Mouse (Mus musculus) cortical plate, adult 2 months (tissue): ENCODE results near the gene Sacm1l. TPM values are rescaled to one million over a fixed set of nuclear protein-coding genes. Genes with fewer than 3 reads are reported as not detected.
A peak's percentile ranks its signal among the peaks of the same experiment; 100 is the strongest.

ENCODE experiments used
- H3K27ac ChIP-seq: fragments of 200-500 bp; 2 replicates; pipeline ENCODE4 v1.5.1; 2012; ENCODE audit warnings: low read length, control low read depth, inconsistent platforms; ENCODE audit not compliant: insufficient read depth
- H3K4me1 ChIP-seq: fragments of 200-500 bp; 2 replicates; pipeline ENCODE4 v1.6.1; 2011; ENCODE audit warnings: low read length; ENCODE audit not compliant: control insufficient read depth, insufficient read depth
- H3K4me3 ChIP-seq: fragments of 200-500 bp; 2 replicates; pipeline ENCODE4 v1.5.1; 2011; ENCODE audit warnings: mild to moderate bottlenecking, low read length, control low read depth; ENCODE audit not compliant: insufficient read depth
- CTCF ChIP-seq: fragments of 200-500 bp; IDR thresholded peaks from 2 replicates; pipeline ENCODE4 v1.5.1; 2011; ENCODE audit warnings: mild to moderate bottlenecking, control low read depth, low read length; ENCODE audit not compliant: insufficient read depth; ENCODE audit errors: extremely low read depth
- POLR2A ChIP-seq: fragments of 200-500 bp; IDR thresholded peaks from 2 replicates; pipeline ENCODE4 v1.6.1; 2011; ENCODE audit warnings: mild to moderate bottlenecking, low read length, control low read depth; ENCODE audit not compliant: insufficient read depth; ENCODE audit errors: extremely low read depth
- polyA plus RNA-seq: library from polyadenylated mRNA; depleted of rRNA; stranded (reverse); fragments of >200 nt; gene quantifications from 2 replicates; pipeline ENCODE4 v1.2.3, GENCODE M21; 2012; rRNA removed

The Sacm1l gene
- polyA plus RNA-seq, 1 experiment = 37.0 TPM

DNA sequence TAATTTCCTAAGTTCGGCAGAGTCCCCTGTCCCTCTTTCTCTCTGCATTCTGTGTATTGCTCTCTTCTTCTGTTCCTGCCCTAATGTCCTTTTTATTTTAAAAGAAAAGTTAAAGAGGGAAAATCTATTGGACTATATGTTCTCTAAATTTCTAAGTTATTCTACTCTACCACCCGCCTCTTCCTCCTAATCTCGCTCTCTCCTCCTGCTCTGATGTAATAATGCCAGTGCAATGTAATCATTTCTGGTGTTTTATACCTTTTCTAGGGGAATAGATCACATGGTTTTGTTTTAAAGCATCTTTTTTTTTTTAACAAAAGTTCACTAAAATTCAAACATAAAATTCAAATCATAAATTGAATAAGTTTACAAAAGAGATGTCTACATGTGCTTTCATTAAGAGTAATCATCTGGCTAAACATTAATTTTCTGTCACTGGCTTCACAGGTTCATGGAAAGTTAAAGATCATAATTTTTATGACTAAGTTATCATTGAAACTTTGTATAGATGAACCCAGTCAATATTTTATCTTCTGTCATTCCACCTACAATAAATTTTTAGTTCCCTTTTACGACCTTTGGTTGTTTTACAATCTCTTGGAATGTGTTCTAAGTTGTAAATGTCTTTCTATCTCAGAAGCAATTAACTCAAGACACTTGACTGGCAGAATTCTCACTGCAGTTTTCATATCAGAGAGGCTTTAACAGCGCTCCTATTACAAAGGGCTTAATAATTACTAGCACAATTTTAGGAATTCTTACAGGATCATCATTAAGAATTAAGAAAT lies 90.9 kb downstream of the Sacm1l start:
- H3K4me1 ChIP-seq = no peaks in the 10 kb centered on the region
- TF ChIP-seq CTCF = no peak
- no peak for TF ChIP-seq POLR2A
- H3K4me3 ChIP-seq = no peak overlapping the region
- no peak overlapping the region for H3K27ac ChIP-seq

DNA sequence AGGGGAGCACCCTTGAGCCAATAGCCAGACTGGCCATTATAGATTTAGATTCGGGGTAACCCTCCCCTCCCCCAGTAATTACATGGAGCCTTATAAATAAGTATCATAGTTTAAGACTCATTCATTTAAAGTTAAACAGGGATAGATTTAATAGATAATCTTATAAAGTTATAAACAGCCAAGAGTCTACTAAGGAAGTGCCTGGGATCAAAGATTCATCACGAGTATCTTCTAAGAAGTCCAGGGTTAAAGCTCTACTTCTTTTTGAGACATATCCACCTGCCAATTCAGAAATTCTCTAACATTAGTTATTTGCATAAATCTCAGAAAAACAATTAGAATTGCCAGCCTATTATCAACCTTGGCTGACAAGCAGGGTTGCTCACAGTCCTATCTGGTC lies 95.2 kb downstream of the Sacm1l start:
- no peak overlapping the region for H3K27ac ChIP-seq
- H3K4me3 ChIP-seq = no peak overlapping the region
- TF ChIP-seq POLR2A (no peak), CTCF (no peak)
- no peaks in the 10 kb centered on the region for H3K4me1 ChIP-seq

DNA sequence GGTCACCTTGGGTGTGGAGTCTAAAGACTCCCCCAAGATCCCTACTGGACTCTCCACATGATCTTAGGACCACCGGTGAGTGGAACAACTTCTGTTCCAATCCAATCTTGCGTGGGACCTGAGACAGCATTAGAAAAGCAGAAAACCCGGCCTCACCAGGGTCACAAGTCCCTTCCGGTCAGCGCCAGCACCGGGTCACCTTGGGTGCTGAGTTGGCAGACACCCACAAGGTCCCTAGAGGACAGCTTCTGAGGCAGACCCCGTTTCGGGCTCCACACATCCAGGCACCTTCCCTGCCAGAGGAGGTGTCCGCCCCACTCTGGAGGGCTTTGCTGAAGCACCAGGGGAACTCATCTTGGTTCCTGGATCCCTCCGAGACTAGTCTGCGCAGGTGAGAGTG lies 96.3 kb downstream of the Sacm1l start:
- TF ChIP-seq POLR2A (no peak), CTCF (no peak)
- Histone ChIP-seq H3K4me3 (no peak overlapping the region), H3K4me1 (no peaks in the 10 kb centered on the region), H3K27ac (no peak overlapping the region)

DNA sequence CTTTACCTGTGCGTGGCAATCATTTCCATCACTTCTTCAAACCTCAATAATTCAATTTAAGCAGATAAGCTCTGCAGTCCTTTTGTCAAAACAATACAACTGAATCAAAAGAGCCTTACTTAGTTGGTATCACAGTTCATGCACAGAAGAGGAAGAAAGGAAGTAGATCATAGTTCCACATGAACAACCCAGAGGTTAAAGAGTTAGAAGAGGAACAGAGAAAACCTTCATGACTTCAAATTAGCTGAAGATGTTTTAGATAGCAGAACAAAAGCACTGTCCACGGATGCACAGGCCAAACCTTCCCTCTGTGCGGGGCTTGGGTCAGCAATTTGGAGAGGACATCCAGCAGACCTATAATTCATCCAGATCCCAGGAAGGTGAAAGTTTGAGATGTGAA lies 102.1 kb downstream of the Sacm1l start:
- no peaks in the 10 kb centered on the region for H3K4me1 ChIP-seq
- TF ChIP-seq POLR2A = no peak
- no peak for TF ChIP-seq CTCF

DNA sequence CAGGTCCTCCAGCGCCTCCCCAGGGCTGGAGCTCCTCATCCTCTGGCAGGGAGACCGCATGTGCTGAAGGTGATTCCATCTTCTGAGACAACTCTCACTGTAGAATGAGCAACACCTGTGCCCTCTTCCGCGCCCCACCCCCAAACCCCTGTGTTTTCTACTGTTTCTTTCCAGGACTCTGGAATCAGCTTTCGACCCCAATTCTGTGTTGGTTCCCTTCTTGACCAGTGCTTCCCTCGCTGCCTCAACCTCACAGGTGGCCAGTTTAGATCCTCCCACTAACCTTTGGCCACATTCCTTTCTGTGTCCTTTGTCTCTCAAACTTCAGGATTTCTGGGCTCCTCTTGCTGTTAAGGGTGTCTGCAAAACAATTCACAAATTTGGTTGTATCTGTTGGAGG lies 102.7 kb downstream of the Sacm1l start, which contains the start of gene Slc6a20b:
Gene Slc6a20b, minus strand, starts transcription at position 285 of the 400 bp plus-strand sequence.
- no peaks in the 10 kb centered on the region for H3K4me1 ChIP-seq
- no peak within 1 kb of the TSS for H3K4me3 ChIP-seq
- TF ChIP-seq POLR2A = no peak
- no peak for TF ChIP-seq CTCF
- no peak within 1 kb of the TSS for H3K27ac ChIP-seq

More for the DNA sequence above, 102.1 kb downstream of the Sacm1l start:
- no peak overlapping the region for H3K27ac ChIP-seq
- no peak overlapping the region for H3K4me3 ChIP-seq

DNA sequence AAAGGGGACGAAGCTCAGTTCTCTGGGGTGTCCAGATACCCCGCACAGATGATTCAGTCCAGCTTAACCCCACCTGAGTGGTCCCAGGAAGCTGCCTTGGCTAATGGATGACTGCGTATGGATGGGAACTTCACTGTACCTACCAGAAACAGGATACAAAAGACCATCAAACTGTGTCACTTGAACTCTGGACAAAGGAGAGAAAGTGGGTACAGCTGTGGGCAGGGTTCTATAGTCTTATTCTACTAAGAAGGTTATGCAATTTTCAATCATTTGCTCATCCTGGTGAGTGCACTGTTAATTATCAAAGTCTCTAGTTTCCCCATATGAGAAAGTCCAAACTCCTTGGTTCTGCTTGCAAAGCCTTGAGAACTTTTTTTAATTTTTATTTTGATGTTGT lies 103.4 kb downstream of the Sacm1l start:
- Histone ChIP-seq H3K27ac (no peak overlapping the region), H3K4me1 (no peaks in the 10 kb centered on the region), H3K4me3 (no peak overlapping the region)
- TF ChIP-seq CTCF (no peak), POLR2A (no peak)

DNA sequence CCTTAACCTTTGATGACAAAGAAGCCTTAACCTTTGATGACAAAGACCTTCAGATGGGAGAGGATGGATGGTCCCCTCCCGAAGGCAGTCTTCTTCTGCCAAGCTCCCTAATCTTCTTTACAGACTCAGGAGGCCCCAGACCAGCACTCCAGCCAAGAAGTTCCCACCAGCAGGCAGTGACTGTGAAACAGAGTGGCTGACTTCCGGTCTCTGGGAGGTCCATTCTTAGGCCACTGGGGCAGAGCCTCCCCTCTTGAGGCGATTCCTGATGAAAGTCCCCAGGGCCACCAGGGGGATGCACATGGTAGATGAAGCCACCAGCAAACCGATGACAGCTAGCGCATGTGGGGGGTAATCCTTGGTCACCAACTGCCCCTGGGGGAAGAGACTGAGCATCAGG lies 107.2 kb downstream of the Sacm1l start:
- H3K4me3 ChIP-seq = no peak overlapping the region
- TF ChIP-seq POLR2A (no peak), CTCF (no peak)
- no peaks in the 10 kb centered on the region for H3K4me1 ChIP-seq
- no peak overlapping the region for H3K27ac ChIP-seq

DNA sequence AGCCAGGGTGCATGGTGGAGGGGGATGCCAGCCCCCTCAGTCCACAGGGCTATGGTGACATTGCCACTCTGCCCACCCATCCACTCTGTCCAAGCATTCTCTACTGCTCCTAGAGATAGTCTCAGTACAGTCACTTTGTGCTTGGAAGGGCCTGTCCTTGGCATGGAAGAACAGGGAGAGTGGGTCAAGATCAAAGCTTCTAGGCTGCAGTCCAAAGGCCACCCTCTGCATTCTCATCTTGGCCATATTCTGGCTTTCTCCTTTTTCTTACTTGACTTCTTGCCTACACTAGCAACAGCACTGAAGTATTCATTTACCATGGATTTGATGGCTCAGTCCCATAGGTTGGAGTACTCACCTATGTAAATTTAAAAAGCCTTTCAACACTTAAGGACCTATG lies 108.7 kb downstream of the Sacm1l start:
- Histone ChIP-seq H3K27ac (no peak overlapping the region), H3K4me1 (no peaks in the 10 kb centered on the region), H3K4me3 (no peak overlapping the region)
- TF ChIP-seq CTCF (no peak), POLR2A (no peak)

DNA sequence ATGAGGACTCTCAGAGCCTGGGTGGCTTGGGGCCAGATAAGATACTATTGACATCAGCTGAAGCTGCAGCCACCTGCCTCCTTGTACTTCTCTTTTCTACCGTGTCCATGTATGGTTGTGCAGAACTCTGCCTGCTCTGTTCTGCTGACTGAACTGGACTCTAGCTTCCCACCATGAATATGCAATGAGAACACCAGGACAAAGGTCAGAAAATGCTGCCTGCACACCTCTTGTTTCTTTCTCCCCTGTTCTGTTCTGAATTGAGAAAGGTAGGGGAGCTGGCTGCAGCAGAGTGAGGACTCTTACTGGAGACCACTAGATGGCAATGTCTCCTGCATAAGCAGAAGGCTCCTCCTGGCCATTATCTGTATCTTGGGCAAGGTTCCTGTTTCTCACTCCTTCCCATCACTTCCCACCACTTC lies 109.1 kb downstream of the Sacm1l start:
- no peaks in the 10 kb centered on the region for H3K4me1 ChIP-seq
- TF ChIP-seq CTCF (peak; percentile 82), POLR2A (no peak)
- no peak overlapping the region for H3K4me3 ChIP-seq
- H3K27ac ChIP-seq = no peak overlapping the region

DNA sequence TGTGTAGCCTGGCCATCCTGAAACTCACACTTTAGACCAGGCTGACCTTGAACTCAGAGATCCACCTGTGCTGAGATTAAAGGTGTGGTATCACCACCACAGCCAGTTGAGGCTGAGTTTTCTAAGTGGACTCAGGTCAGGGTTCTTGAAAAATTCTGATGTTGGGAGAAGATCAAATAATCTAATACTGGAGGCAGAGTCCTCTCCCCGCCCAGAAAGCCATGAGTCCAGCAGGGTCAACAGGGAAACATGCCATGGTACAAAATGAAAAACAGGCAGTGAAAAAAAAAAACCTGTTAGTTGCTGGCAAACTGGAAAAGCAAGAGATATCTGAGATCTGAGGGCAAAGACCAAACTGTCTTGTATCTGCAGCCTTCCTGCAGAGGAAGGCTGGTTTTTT lies 110.5 kb downstream of the Sacm1l start:
- Histone ChIP-seq H3K4me3 (no peak overlapping the region), H3K4me1 (no peaks in the 10 kb centered on the region), H3K27ac (no peak overlapping the region)
- TF ChIP-seq CTCF (no peak), POLR2A (no peak)

Other genes with a start within 250 kb of the Sacm1l start
- 1,836 and 4,688 TPM in 2 replicates for gene Lars2, start 162.8 kb upstream of the Sacm1l start, polyA plus RNA-seq
- 8.0 and 9.0 TPM in 2 replicates for gene Limd1, start 51.1 kb upstream of the Sacm1l start, polyA plus RNA-seq
- gene Slc6a20b, start 102.8 kb downstream of the Sacm1l start, polyA plus RNA-seq = 0.44 and 0.51 TPM in 2 replicates
- 0.17 and 0.23 TPM in 2 replicates for gene Ccr9, start 148.7 kb downstream of the Sacm1l start, polyA plus RNA-seq
- 19.0 and 23.0 TPM in 2 replicates for gene Slc6a20a, start 149.1 kb downstream of the Sacm1l start, polyA plus RNA-seq
- 29.0 and 29.9 TPM in 2 replicates for gene Lztfl1, start 187.9 kb downstream of the Sacm1l start, polyA plus RNA-seq